Mouse (Mus musculus) thymus, postnatal 10 days (tissue): ENCODE data around the gene Tshz2.

ENCODE experiments used
- DNase-seq, 2 experiments: peaks; one replicate each; pipeline ENCODE4 v3.0.0; 2021; ENCODE audit warnings: low spot score in 2 of 2

Gene Tshz2

DNA sequence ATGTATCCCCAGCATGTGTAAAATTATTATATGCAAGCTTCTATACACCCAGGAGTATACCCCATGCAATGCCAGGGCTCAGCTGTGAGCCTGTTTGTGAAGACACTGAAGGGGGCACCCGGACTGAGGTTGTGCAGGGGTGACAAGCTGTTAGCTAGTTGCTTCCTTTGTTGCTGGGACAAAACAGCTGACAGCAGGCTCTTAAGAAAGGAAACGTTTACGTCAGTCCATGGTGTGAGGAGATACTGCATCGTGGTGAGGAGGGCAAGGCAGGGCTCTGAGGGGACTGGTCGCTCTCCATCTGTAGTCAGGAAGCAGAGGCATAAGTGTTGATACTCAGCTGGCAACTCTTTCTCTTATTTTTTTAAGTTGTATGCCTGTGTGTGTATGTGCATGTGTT, 237.7 kb downstream of the Tshz2 start:
- no peak for DNase-seq

DNA sequence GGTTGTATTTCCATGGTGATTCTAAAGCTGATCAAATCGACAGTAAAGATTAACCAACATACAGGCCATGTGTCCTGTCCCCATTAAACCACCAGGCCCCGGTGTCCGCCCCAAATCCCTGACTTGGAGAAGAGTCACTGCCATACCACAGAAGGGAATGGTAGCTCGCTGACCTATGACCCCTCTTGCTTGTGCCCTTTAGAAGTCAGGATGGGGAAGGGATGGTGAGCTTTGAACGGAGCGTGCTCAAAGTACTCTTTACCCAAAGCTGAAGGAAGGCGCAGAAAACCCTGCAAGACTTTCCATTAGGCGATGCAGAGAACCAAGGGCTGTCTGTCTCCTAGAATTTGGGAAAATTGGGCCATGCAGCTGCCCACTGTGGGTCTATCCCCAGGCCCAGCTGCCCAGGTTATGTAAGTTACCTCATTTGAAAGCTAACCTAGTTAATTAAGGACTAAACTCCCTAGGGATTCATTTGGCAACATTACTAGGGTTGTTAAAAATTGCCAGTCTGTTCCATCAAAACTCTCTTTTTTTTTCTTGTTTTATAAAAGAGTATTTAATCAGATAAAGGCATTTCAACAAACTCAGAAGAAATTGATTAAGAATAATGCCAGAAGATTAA, 238.7 kb downstream of the Tshz2 start:
- DNase-seq, result no peak

DNA sequence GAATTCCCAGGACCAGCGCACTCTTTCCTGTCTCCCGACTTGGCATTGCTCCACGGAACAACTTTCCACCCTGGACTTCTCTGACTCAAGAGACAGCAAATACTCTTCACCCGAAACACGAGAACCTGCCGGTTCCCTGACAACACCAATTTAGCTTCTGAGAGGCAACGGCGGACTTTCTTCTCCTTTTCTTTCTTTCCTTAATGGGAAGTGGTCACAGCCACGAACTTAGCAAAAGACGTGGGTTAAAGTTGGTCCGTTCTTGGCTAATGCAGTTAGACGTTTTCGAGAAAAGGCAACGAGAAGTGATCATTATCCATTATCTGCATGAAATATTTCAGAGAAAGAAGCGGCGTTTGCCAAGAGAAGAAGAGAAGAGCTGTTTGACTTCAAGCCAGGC, 240.6 kb downstream of the Tshz2 start:
- no peak for DNase-seq

DNA sequence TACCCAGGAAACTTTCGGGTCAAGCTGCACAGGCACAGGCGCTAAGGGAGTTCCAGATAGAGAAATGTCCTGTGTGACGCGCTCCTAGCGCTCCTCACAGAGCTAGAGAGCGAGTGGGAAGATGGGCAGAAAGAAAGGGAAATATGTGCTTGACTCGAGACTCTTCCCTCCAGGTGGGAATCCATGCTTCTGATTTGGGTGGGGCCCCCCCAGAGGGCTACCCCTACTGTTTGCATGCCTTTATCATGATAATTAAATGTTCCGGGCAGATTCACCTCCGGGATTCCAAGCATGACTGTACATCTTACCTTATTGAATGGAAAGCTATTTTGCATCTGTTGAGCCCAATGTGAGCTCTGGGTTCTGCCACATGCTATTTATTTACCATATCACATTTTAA, 255.1 kb downstream of the Tshz2 start:
- DNase-seq, result no peak

DNA sequence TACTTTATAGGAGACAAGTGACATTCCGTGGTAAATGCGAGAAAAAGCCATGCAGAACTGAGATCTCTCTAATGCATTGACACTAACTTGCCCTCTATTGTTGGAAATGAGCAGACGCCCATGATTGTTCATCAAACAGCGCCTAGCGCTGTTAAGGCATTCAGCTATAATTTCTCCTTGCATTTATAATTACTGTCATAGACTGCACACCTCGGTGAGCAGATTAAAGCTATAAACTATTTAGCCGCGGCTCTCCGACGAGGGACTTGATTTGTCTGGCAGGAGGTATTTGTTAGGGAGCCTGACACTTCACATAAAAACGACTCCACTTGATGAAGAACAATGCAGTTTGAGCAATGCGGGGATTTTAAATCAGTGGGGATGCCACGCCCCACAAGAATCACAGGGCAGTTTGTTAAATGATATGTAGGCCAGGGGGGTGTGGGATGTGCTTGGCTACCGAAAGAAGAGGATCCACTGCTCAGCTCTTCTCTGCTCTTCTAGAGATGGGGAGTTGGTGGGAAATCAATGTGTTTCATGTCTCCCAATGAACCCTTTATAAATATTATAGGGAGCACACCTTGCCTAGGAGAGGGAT, 259.7 kb downstream of the Tshz2 start:
- no peak for DNase-seq

DNA sequence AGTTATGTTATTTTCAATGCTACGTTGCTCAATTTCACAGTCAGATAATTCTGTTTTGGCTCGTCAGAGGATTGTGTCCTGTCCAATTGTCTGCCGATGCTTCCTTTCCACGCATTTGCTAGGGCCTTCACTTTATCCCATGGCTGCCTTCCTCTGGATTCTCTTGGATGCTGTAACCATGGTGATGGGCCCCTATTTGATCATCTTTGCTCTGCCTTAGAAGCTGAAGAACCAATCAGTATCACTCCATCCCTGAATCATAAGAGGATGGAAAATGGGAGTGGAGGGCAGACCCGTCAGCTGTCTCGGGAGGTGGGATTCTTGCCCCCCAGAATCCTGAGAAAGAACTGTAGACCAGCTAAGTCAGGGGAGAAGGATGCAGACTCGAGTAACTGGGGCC, 270.1 kb downstream of the Tshz2 start:
- no peak for DNase-seq

DNA sequence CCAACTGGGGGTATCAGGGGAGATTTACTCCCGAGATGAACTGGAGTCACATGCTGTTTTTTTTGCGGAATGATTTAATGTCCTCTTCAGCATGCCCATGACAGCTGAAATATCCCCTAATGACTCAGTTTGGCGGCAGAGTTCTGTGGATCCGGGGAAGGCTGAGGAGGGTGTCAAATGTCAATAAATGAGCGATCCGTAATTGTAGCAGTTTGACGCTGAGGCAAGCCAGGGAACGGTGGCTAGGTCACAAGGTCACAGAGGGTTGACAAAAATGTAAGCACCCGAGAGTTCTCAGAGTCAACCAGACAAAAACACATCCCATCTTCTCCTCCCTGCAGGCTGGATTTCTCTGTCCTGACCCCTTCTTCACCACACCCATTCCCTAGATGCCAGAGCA, 273.6 kb downstream of the Tshz2 start:
- DNase-seq, result no peak

DNA sequence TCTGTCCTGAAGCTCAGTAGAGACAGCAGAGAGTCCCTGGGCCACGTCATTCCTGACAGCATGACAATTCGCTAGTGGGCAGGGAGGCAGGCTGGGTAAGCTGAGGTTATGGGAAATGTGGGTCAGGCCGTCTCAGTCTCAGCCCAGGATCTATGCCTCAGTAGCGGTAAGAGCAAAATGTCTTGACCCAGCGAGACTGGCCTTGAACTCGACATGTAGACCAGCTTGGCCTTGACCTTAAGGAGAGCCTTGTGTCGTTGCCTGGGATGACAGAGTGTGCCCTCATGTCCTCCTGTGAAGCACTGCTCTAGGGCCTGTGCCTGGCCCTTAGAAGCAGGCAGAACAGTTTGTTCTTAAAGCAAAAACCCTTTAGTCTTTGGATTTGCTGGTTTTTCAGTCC, 275.2 kb downstream of the Tshz2 start:
- DNase-seq, result no peak

DNA sequence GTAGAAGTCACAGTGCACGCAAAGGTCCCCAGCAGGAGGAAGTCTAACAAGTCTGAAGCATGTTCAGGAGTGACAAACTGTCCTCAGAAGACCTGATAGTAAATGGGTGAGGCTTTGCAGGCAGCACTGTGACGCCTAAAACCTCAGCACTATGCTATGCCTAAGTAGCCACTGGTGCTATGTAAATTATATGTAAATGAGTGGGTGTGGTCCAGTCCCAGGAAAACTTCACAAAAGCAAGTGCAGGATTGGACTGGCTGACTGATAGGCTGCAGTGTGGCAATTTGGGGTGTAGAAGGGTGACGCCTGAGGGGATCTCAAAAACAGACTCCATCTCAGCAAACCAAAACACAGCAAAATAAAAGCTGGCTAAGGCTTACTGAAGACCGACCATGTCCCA, 277.8 kb downstream of the Tshz2 start:
- no peak for DNase-seq

DNA sequence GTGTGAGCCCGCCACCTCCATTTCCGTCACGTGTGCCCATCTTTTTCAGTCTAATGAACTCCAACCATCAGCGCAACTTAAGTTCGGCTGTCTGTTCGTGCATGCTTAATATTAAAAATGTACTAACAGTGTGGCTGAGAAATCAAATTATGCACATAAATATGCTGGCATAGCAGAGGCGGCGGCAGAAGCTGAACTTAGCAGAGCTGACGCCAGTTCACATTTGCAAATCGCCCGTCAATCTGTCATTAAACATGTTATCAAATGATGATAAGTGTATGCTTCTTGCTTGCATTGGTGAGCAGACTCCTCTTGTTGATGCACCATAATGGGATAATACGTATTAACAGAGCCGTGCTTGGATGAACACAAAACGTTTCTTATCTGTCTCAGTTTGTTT, 280.0 kb downstream of the Tshz2 start:
- DNase-seq, result no peak

DNA sequence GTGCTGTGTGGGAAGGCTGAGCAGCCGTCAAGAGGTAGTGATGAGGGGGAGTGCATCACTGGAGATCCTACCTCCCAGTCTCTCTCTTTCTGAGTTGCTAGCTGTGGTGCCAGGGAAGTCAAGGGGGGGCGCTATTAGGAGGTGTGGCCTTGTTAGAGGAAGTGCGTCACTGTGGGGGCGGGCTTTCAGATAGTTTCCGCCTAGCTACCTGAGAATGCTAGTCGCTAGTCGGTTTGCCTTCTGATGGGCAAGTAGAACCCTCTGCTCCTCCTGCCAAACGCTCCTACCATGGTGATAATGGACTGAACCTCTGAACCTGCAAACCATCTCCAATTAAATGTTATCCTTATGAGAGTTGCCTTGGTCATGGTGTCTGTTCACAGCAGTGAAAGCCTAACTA, 282.1 kb downstream of the Tshz2 start:
- peak in 1 of 2 experiments; percentile 9 for DNase-seq

DNA sequence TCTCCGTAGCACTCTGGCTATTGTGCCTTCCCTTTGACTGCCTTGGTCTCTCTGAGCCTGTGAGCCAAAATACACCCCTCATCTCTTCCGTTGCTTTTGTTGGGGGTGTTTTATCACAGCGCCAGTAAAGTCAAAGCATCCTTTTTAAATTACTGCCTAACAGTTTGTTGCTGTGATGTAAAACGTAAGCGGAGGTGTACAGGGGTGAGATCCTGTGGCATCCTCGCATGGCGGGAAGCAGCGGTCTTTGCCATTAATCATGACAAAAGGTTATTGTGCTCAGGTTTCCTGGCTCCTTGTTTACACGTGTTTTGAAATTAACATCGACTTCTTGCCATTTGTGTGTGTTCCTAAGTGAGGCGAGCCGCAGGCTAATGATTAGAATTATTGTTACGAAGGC, 282.5 kb downstream of the Tshz2 start:
- no peak for DNase-seq

DNA sequence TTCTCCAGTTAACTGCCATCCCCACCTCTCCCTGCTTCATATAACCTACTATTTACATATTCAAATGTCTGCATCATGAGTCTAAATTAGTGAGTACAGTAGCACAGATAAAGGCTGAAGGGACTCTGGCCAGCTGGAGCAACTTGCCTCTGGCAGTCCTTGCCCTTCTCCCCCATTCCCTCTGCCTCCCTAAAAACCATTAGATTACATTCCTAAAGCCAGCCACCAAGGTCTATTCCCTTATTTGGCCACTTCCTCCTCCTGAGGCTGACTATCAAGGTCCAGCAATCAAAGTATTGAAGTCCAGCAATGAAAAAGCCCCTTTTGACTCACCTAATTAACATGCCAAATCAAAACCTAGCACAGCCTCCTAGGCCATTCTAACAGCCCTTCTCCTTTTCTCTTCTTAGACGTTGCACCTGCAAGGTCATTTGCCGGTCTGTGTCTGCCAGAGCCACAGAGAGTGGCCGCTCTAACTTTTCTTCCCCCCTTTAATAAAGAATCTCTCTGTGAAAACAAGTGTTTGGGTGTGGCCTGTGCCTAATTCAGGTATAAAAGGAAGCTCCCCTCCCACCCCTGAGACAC, 286.4 kb downstream of the Tshz2 start:
- no peak for DNase-seq

DNA sequence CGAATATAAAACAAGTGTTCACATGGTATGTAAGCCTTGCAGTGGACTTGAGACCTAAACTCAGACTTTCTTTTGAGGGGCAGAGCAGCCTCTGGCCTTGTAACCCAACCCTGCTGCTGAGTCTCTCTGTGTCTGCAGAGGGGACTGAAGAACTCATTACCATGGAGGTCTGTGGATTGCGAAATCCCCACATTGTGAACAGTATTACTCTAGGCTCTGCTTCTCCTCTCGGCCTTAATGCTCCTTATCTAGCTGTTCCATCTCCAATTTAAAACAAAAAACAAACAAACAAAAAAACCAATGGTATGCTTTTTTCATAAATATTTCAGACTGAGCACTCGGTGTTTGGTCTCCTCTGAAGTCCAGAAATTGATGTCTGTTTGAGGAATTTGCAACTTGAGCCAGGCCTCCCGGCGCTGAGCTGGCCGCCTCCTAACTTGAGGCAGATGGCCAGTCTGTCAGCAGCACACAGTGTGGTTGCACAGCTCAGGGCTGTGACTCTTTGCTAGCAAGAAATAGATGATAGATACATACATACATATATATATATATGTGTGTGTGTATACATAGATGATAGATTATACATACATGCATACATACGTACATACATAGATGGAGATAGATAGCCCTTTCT, 291.5 kb downstream of the Tshz2 start:
- no peak for DNase-seq

DNA sequence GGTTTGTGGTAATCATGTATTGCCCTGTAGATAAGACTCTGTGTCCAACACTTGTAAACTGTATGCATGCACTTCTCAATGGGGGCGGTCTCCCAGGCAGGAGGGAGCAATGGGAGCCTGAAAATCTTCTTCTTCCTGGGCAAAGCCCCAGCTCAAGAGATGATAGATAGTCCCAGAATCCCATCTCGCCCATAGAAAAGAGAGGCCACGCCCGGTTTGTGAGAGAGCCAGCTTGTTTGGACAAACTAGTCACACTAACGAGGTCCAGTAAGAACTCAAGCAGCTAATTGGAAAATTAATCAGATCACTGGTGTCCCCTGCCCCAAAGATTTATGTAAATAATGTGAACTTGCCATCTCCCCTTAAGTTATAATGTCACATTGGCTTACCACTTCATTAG, 292.7 kb downstream of the Tshz2 start:
- no peak for DNase-seq

DNA sequence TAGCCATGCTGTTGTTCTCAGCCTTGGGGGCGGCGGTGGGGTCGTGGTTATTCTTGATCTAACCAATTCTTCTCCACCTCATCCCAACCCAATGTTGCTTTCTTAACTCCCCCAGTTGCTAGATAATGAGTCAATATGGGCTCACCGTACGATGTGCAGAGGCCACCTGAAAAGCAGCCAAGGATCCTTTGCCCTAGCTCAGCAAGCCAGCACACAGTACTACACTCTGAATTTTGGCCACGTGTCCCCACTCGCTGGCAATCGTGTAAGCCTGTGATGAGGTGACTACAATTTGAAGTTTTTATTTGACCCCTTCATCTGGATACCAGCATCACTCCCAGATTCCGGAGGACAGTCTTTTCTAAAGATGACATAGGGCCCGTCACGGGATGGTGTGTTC, 293.2 kb downstream of the Tshz2 start:
- DNase-seq, result no peak

DNA sequence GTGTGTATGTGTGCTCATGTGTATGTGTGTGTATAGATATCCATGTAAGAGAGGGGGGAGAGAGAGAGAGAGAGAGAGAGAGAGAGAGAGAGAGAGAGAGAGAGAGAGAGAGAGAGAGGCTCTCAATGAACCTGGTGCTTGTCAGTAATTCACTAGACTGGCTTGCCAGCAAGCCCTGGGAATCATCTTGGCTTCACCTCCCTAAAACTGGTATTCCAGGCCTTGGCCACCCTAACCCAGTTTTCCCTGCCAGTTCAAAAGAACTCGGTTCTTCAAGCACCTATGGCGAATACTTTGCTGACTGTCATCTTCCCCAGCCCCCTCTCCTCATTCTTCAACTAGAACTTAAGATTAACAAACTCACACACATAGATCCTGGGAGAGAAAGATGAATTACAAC, 294.6 kb downstream of the Tshz2 start:
- DNase-seq, result no peak

DNA sequence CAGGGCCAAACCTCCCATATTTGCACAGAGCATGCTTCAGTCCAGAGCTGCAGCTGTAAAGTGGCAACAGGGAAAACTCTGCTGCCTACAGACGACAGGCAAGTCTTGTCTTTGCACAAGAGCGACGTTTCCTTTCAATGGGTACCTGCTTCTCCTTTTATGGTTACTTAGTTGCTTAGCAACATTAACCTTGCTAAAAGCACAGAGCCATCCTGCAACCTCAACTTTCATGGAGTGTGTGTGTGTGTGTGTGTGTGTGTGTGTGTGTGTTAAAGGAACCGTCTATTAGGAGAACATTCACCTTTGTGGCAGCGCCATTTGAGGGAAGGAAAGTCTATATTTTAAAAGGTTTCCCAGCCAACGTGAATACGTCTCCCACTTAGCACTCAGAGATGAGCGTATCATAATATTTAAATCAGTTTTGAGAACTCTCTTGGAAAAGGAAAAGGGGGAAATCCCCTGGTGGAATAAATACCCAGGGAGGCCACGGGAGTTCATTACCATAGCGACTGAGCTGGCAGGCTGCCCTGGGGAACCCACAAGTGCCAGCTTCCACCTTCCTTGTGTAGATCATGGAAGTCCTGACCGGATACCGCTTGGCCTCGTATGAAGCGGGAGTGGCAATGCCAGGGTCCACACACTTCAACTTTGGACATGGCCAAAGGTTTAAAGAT, 295.8 kb downstream of the Tshz2 start:
- DNase-seq, result no peak

DNA sequence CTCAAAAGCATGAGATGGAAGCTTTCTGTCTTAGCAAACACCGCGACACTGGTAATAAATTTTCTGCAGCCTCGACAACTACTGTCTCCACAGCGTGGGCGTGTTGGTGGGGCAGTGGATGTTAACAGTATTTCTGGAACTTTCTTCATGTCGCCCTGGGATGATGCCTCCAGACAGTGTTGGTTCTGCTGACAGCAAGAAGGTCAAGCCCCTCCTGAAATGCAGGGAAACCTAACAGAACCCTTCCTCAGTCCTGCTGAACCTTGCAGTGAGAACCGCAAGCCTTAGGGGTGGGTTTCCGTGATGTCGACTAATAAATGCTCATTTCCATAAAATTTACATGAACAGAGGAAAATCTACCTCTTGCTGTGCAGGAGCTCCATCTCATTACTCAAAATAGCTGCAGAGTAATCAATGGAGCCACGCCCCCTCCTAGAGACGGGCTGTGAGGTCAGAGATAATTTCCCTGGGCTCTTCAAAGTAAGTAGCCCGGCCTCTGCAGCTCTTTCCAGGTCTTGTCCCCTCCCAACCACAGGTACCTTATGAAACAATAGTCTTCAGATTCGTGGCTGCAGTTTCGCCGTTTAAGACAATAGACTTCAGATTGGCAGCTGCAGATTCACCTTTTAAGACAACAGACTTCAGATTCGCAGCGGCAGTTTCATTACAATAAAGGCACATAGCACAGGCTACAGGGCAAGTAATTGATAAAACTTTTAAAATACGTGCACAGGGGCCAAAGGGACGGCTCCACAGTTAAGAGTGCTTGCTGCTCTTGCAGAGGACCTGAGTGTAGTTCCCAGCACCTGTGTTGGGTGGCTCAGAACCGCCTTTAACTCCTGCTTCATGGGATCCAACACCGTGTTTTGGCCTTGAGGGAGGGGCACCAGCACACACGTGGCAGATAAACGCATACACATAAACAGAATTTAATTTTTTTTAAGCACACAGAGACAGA, 297.0 kb downstream of the Tshz2 start:
- peak in 1 of 2 experiments; percentile 11 for DNase-seq

DNA sequence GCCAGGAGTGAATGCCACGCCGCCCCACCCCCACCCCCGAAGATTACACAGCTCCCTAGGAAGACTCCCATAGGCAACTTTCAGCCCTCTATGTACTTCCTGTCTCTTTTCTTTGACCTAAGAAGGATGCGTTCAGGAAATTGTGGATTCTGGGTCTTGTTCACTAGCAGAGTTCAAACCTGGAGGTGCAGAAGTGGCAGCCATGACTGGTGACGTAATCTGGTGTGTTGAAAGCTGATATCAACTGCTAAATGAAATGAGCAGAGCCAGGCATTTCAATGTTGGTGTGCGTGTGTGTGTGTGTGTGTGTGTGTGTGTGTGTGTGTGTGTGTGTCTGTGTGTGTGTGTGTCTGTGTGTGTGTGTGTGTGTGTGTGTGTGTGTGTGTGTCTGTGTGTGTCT, 302.8 kb downstream of the Tshz2 start:
- DNase-seq, result no peak

DNA sequence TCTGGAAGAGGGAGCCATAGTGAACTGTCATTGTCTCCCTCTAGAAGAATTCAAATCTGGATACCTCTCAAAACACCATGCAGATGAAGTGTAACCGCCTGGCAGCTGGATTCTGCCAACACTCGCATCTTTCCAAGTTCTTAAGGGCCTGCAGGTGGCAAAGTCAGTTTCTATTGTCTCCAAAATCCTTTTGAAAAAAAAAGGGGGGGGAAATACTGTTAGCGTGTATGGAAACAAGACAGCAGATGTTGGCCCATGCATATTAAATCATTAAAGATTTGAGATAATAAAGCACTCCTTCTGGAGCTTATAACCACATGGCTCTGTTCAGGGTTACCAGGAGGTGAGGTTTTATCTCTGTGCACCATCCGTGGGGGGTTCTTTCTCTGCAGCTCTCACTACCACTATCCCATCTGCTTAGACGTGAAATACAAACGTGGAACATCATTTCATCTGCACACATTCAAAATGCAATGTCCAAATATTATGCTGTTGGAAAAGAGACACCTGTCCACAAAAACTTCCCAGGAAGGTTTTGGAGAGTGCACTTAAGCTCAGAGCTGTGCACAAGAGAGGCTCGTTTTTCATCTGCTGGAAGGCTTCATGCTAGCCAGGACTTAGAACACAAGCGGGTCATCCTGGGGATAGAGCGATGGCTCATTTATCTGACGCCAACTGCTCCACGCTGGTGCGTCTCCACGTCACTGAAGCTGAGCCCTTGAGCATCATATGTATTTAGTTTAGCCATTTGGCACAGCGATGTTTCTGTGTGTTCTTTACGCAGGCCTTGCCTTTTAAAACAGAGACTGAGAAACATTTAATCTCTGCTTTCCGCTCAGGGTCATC, 307.7 kb downstream of the Tshz2 start:
- DNase-seq, result no peak
